Mouse (Mus musculus): Measurements from ENCODE around the gene Ppp1r14d. TPM values are rescaled to one million over a fixed set of nuclear protein-coding genes. Genes with fewer than 3 reads are reported as not detected.

The Ppp1r14d gene
- polyA plus RNA-seq, 1 experiment: 424 TPM

GRCm38 (mm10) chr2:119238671-119239070, 9.0 kb upstream of the Ppp1r14d start:
- WGBS: 23% methylated on average over 2 of the region's 2 CpGs
- no peak for DNase-seq (ENCODE audit: low read depth, low spot score)

GRCm38 (mm10) chr2:119237871-119238220, 8.1 kb upstream of the Ppp1r14d start:
- 2% methylated on average over 31 of the region's 31 CpGs for WGBS
- no peak for DNase-seq (ENCODE audit: low read depth, low spot score)

GRCm38 (mm10) chr2:119237210-119237870, 7.6 kb upstream of the Ppp1r14d start, which contains the start of gene Spint1:
Spint1 (plus strand) TSS chr2:119237362.
- no peak for DNase-seq (ENCODE audit: low read depth, low spot score)
- WGBS: under 1% methylated on average over 73 of the region's 73 CpGs

- 9% methylated on average over 25 of the region's 25 CpGs for WGBS
- no peak for DNase-seq (ENCODE audit: low read depth, low spot score)
Measured at GRCm38 (mm10) chr2:119236682-119237209, 7.0 kb upstream of the Ppp1r14d start.

- under 1% methylated on average over 13 of the region's 13 CpGs for WGBS
- no peak for DNase-seq (ENCODE audit: low read depth, low spot score)
Measured at GRCm38 (mm10) chr2:119209176-119209507, 20.6 kb downstream of the Ppp1r14d start.

GRCm38 (mm10) chr2:119208344-119209175, 21.1 kb downstream of the Ppp1r14d start, which contains the start of the genes Zfyve19 and Dnajc17:
Zfyve19 (plus strand) TSS chr2:119208617.
Dnajc17 (minus strand) TSS chr2:119208795.
- WGBS: 1% methylated on average over 51 of the region's 51 CpGs
- peak; percentile 87 for DNase-seq (ENCODE audit: low read depth, low spot score)

- DNase-seq (ENCODE audit: low read depth, low spot score): no peak
- WGBS: 7% methylated on average over 6 of the region's 6 CpGs
Measured at GRCm38 (mm10) chr2:119207961-119208343, 21.8 kb downstream of the Ppp1r14d start.

GRCm38 (mm10) chr2:119203871-119204460, 25.7 kb downstream of the Ppp1r14d start:
- DNase-seq (ENCODE audit: low read depth, low spot score): peak; percentile 13
- 39% methylated on average over 4 of the region's 4 CpGs for WGBS

- WGBS: 20% methylated on average over 5 of the region's 5 CpGs
- DNase-seq (ENCODE audit: low read depth, low spot score): peak; percentile 27
Measured at GRCm38 (mm10) chr2:119202914-119203453, 26.7 kb downstream of the Ppp1r14d start.

- 68% methylated on average over 3 of the region's 3 CpGs for WGBS
- DNase-seq (ENCODE audit: low read depth, low spot score): no peak
Measured at GRCm38 (mm10) chr2:119198934-119199333, 30.8 kb downstream of the Ppp1r14d start.

GRCm38 (mm10) chr2:119198049-119198448, 31.7 kb downstream of the Ppp1r14d start:
- WGBS: 71% methylated on average over 1 of the region's 1 CpGs
- no peak for DNase-seq (ENCODE audit: low read depth, low spot score)

GRCm38 (mm10) chr2:119197493-119197892, 32.2 kb downstream of the Ppp1r14d start:
- DNase-seq (ENCODE audit: low read depth, low spot score): no peak
- 41% methylated on average over 1 of the region's 1 CpGs for WGBS

- DNase-seq (ENCODE audit: low read depth, low spot score): no peak
- 78% methylated on average over 4 of the region's 4 CpGs for WGBS
Measured at GRCm38 (mm10) chr2:119196316-119197108, 33.2 kb downstream of the Ppp1r14d start.

- no peak for DNase-seq (ENCODE audit: low read depth, low spot score)
- 82% methylated on average over 5 of the region's 5 CpGs for WGBS
Measured at GRCm38 (mm10) chr2:119194140-119194539, 35.6 kb downstream of the Ppp1r14d start.

GRCm38 (mm10) chr2:119190969-119191368, 38.7 kb downstream of the Ppp1r14d start:
- WGBS: 51% methylated on average over 5 of the region's 5 CpGs
- no peak for DNase-seq (ENCODE audit: low read depth, low spot score)

GRCm38 (mm10) chr2:119189029-119189710, 40.5 kb downstream of the Ppp1r14d start:
- no peak for DNase-seq (ENCODE audit: low read depth, low spot score)
- WGBS: 7% methylated on average over 15 of the region's 15 CpGs

GRCm38 (mm10) chr2:119182914-119183313, 46.8 kb downstream of the Ppp1r14d start:
- 85% methylated on average over 7 of the region's 7 CpGs for WGBS
- DNase-seq (ENCODE audit: low read depth, low spot score): no peak

GRCm38 (mm10) chr2:119177384-119177939, 52.2 kb downstream of the Ppp1r14d start:
- no peak for DNase-seq (ENCODE audit: low read depth, low spot score)
- 58% methylated on average over 5 of the region's 5 CpGs for WGBS
